Mouse (Mus musculus): ENCODE data around the gene Cpped1.

GRCm38 (mm10) chr16:11880461-11880860, 28.8 kb downstream of the Cpped1 start:
- TF ChIP-seq CTCF (IDR thresholded peaks at IDR 0.05; ENCODE audit: low read depth, low read length): no peak
- TF ChIP-seq POLR2A (IDR thresholded peaks at IDR 0.05; ENCODE audit: extremely low read depth, insufficient read depth, low read length): no peak
